Mouse (Mus musculus) neural tube, embryonic 13.5 days (tissue): ENCODE results near the gene Elmo3. TPM values are rescaled to one million over a fixed set of nuclear protein-coding genes. Genes with fewer than 3 reads are reported as not detected.

Experiments
- ATAC-seq: fragments of 200-750 bp; cut with Nextera tagmentation; 2 replicates; pipeline ENCODE4 v1.8.0; 2017; ENCODE audit warnings: low read depth, mild to moderate bottlenecking, moderate TSS enrichment, moderate library complexity
- H3K27ac ChIP-seq: fragments of 300-500 bp; sonication (generic); replicated peaks from 2 replicates; pipeline ENCODE4 v1.5.1; 2015; ENCODE audit warnings: moderate library complexity, mild to moderate bottlenecking, inconsistent platforms
- H3K27me3 ChIP-seq: fragments of 300-500 bp; sonication (generic); 2 replicates; pipeline ENCODE4 v1.6.1; 2015; ENCODE audit warnings: mild to moderate bottlenecking, inconsistent platforms
- H3K36me3 ChIP-seq: fragments of 300-500 bp; sonication (generic); 2 replicates; pipeline ENCODE4 v1.6.1; 2015; ENCODE audit warnings: mild to moderate bottlenecking, inconsistent platforms
- H3K4me1 ChIP-seq: fragments of 300-500 bp; sonication (generic); replicated peaks from 2 replicates; pipeline ENCODE4 v1.6.1; 2015; ENCODE audit warnings: inconsistent platforms
- H3K4me2 ChIP-seq: fragments of 300-500 bp; sonication (generic); 2 replicates; pipeline ENCODE4 v1.6.1; 2015; ENCODE audit warnings: inconsistent platforms, mild to moderate bottlenecking, moderate library complexity
- H3K4me3 ChIP-seq: fragments of 300-500 bp; sonication (generic); 2 replicates; pipeline ENCODE4 v1.5.1; 2015; ENCODE audit warnings: mild to moderate bottlenecking, inconsistent platforms
- H3K9ac ChIP-seq: fragments of 300-500 bp; sonication (generic); 2 replicates; pipeline ENCODE4 v1.6.1; 2015; ENCODE audit warnings: moderate library complexity, mild to moderate bottlenecking, inconsistent platforms
- H3K9me3 ChIP-seq: fragments of 300-500 bp; sonication (generic); 2 replicates; pipeline ENCODE4 v1.6.1; 2016; ENCODE audit warnings: inconsistent platforms
- WGBS: fragments of 180-500 bp; shearing (Covaris S2); methylation state at CpG from one replicate; pipeline ENCODE4 v1.1.7; 2015; 5-methylcytosine and 5-hydroxymethylcytosine counted together
- polyA plus RNA-seq: library from polyadenylated mRNA; unstranded; fragments of >200 nt; fragmentation: Nextera tagmentation; extraction: Ambion mirVana; gene quantifications from 2 replicates; pipeline ENCODE4 v1.2.1, GENCODE M21; 2015

Gene Elmo3
- polyA plus RNA-seq, 1 experiment from 2014 or later: 0.92 TPM

DNA sequence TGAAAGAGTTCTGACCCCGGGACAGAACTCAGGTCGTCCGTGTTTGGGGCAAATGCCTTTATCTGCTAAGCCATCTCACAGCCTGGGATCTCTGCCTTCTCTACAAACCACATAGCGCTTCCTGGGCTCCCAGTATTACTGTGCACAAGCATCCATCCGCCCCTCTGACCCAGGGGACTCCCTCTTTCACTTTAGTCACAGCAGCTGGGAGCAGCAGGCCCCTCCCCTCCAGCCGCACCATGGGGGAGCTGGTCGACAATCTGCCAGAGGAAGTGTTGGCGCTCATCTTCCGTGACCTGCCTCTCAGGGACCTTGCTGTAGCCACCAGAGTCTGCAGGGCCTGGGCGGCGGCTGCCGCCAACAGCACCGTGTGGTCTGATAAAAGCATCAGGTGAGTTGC, 38.6 kb upstream of the Elmo3 start:
- WGBS: 6% methylated on average over 13 of the region's 13 CpGs
- Histone ChIP-seq H3K9me3 (no peaks in the 10 kb centered on the region), H3K27me3 (peaks cover 95% of the 10 kb centered on the region), H3K4me3 (no peak overlapping the region), H3K27ac (no peak overlapping the region), H3K4me2 (no peak overlapping the region), H3K9ac (no peak overlapping the region), H3K36me3 (no peaks in the 10 kb centered on the region), H3K4me1 (peaks cover 45% of the 10 kb centered on the region)
- no peak for ATAC-seq

DNA sequence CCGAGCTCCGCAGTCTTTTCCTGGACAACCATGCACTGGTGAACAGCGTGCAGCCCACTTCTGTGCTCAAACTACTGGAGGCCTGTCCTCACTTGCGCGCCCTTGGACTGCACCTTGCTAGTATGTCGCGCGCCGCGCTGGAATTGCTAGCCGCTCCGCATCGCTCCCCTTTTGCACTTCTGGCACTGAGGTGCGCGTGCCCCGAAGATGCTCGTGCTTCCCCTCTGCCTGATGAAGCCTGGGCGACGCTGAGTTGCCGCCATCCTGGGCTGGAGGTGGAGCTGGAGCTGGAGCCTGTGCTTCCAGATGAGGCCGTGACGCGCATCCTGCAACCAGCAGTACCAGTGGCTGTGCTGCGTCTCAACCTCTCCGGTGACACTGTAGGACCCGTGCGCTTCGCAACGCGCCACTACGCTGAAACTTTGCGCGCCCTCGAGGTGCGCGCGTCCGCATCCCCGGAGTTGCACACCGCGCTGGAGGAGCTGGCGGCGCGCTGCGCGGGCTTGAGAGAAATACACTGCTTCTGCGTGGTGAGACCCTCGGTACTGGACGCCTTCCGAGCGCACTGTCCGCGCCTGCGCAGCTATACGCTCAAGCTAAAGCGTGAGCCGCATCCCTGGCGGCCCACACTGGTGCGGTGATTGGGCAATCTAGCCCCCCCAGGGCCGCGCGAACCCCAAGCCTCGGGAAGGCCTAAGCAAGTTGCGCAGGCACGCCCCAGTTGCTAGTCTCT, 36.9 kb upstream of the Elmo3 start:
- Histone ChIP-seq H3K4me3 (peak overlapping the region; percentile 47), H3K27ac (peak overlapping the region; percentile 67), H3K9me3 (no peaks in the 10 kb centered on the region), H3K9ac (peak overlapping the region; percentile 65), H3K4me2 (peak overlapping the region; percentile 74), H3K27me3 (peaks cover 97% of the 10 kb centered on the region), H3K36me3 (no peaks in the 10 kb centered on the region), H3K4me1 (peaks cover 45% of the 10 kb centered on the region)
- peak; percentile 87 for ATAC-seq
- under 1% methylated on average over 65 of the region's 65 CpGs for WGBS

DNA sequence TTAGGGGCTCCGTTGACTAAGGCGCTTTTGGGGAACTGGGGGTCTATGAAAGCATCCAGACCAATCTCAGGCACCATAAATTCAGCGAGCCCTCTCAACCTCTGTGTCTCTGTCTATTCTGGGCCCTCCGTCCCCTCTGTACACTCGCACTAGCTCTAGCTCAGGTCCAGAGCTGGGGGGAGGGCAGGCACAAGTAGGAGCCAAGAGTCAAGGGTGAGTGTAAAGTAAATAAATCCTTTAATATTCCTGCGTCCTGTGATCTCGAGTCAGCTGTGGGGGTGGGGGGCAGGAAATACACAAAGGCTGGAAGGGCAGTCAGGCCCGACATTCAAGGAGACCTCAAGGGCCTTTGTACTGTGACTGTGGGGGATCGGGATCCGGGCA, 36.3 kb upstream of the Elmo3 start:
- WGBS: under 1% methylated on average over 10 of the region's 10 CpGs
- no peaks in the 10 kb centered on the region for H3K9me3 ChIP-seq
- peaks cover 97% of the 10 kb centered on the region for H3K27me3 ChIP-seq
- H3K4me3 ChIP-seq: peak overlapping the region; percentile 47
- peak overlapping the region; percentile 74 for H3K4me2 ChIP-seq
- ATAC-seq: peak; percentile 41
- no peak overlapping the region for H3K27ac ChIP-seq
- peaks cover 41% of the 10 kb centered on the region for H3K4me1 ChIP-seq
- H3K36me3 ChIP-seq: no peaks in the 10 kb centered on the region
- peak overlapping the region; percentile 65 for H3K9ac ChIP-seq

DNA sequence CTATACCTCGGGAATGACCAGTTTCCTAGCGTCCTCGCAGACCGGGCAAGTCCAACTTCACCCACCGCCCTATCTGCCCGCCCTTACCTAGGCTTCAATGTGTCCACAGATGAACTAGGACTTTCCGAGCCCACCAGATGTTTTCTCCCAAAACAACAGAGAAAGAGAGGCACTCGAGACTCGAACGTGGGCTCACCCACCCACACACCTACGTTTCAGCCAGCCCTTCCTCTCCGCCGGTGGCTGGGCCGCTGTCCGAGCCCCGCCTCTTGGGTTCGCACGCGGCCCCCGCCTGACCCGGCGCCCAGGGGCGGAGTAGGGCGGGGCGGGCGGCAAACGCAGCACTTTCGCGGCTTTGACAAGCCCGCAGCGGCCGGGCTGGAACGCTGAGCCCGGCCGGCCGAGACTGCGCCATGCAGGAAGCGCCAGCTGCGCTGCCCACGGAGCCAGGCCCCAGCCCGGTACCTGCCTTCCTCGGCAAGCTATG, 35.9 kb upstream of the Elmo3 start, which contains the start of gene Hsf4:
Gene Hsf4 (plus strand): TSS at position 341 of the 487 bp plus-strand sequence.
- Histone ChIP-seq H3K9ac (peak within 1 kb of the TSS; percentile 65), H3K36me3 (no peaks in the 10 kb centered on the region), H3K27ac (peak within 1 kb of the TSS; percentile 67), H3K4me3 (peak within 1 kb of the TSS; percentile 47), H3K4me1 (peaks cover 38% of the 10 kb centered on the region), H3K27me3 (peaks cover 99% of the 10 kb centered on the region), H3K9me3 (no peaks in the 10 kb centered on the region), H3K4me2 (peak within 1 kb of the TSS; percentile 74)
- no peak for ATAC-seq
- WGBS: under 1% methylated on average over 42 of the region's 42 CpGs

DNA sequence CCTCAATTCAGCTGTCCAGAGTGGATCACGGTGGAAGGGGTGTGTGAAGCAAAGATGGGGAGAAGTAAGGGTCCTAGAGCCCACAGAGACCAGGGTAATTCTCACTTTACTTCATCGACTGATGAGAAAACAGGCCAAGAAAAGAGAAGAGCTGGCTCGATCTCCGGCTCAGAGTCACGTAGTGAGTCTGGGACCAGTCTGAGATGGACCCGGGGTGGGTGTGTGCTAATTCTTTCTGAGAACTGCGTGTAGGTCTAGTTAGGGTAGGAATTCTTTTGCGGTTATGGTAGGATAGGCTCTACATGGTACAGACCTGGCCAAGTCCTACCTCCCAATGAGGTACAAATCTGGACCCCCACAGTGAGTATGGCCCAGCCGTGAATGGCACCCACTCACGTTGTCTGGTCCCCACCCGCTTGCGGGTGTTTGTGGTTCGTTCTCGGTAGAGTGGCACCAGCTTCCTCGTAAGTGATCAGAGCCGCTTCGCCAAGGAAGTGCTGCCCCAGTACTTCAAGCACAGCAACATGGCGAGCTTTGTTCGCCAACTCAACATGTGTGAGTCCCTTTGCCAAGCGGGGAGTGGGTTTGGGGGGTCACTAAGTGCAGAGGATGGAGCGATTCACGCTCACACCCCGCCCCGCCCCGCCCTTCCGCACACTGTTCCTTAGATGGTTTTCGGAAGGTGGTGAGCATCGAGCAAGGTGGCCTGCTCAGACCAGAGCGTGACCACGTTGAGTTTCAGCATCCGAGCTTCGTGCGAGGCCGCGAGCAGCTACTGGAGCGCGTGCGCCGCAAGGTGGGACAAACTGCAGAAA, 35.1 kb upstream of the Elmo3 start:
- no peak overlapping the region for H3K27ac ChIP-seq
- WGBS: 2% methylated on average over 39 of the region's 39 CpGs
- H3K4me2 ChIP-seq: peak overlapping the region; percentile 74
- no peaks in the 10 kb centered on the region for H3K9me3 ChIP-seq
- no peaks in the 10 kb centered on the region for H3K36me3 ChIP-seq
- H3K27me3 ChIP-seq: peaks cover 99% of the 10 kb centered on the region
- no peak for ATAC-seq
- peak overlapping the region; percentile 47 for H3K4me3 ChIP-seq
- H3K9ac ChIP-seq: peak overlapping the region; percentile 65
- peaks cover 35% of the 10 kb centered on the region for H3K4me1 ChIP-seq

DNA sequence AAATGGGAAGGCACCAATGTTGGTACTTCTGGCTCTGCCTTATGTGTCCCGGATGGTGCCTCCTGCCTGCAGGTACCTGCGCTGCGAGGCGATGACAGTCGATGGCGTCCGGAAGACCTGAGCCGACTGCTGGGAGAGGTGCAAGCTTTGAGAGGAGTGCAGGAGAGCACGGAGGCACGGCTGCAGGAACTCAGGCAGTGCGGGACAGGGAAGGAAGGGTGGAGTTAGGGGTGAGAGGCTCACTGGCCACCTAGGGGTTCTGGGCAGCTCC, 34.5 kb upstream of the Elmo3 start:
- peaks cover 99% of the 10 kb centered on the region for H3K27me3 ChIP-seq
- H3K36me3 ChIP-seq: no peaks in the 10 kb centered on the region
- WGBS: under 1% methylated on average over 11 of the region's 11 CpGs
- H3K9me3 ChIP-seq: no peaks in the 10 kb centered on the region
- H3K4me2 ChIP-seq: peak overlapping the region; percentile 9; the same call in 1 of the 2 replicates
- H3K4me3 ChIP-seq: 0 out of 2 replicates have a peak overlapping the region, but pooled peaks have one; percentile 0
- H3K9ac ChIP-seq: 0 out of 2 replicates have a peak overlapping the region, but pooled peaks have one; percentile 4
- no peak for ATAC-seq
- H3K27ac ChIP-seq: no peak overlapping the region
- peaks cover 41% of the 10 kb centered on the region for H3K4me1 ChIP-seq

DNA sequence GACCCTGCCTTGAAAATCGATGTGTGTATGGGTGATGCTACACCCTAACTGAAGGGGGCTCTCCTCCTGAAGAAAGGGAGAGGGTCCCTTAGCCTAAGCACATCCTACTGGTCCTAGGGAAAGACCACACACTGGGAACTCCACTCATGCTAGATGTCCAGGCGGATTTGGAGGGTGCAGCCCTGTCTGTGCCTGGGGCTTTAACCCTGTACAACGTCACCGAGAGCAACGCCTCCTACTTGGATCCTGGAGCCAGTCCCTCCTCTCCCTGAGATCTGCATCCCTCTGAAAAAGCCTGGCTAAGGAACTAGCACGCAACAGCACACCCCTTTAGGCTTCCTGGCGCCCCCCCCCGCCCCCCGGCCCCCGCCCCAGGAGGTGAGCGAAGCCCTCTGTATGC, 30.0 kb upstream of the Elmo3 start:
- peaks cover 99% of the 10 kb centered on the region for H3K27me3 ChIP-seq
- 5% methylated on average over 11 of the region's 11 CpGs for WGBS

DNA sequence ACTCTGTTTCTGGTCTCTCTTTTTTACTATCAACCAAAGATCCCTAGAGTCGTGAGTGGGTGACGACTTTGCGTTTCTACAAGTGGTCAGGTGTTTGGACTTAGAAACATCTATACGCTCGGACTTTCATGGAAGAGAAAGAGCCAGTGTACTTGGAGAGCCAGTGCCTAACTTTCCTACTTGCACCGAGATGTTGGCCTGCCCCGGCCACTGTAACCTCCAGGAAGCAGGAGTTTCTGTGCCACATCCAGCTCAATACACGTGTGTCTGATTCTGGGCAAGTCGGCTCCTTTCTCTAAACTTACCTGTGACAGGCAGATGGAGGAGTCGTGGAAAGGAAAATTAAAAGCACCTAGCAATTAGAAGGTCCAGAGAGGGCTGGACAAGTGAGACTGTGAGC, 29.6 kb upstream of the Elmo3 start, which contains the start of gene Nol3:
Gene Nol3 (plus strand): TSS at position 301 of the 400 bp plus-strand sequence.
- peak within 1 kb of the TSS; percentile 77 for H3K4me2 ChIP-seq
- H3K27ac ChIP-seq: no peak within 1 kb of the TSS
- peak within 1 kb of the TSS; percentile 45 for H3K4me3 ChIP-seq
- H3K9ac ChIP-seq: peak within 1 kb of the TSS; percentile 75
- no peak for ATAC-seq
- H3K4me1 ChIP-seq: peaks cover 38% of the 10 kb centered on the region
- 2% methylated on average over 10 of the region's 10 CpGs for WGBS
- H3K27me3 ChIP-seq: peaks cover 99% of the 10 kb centered on the region
- H3K9me3 ChIP-seq: no peaks in the 10 kb centered on the region
- H3K36me3 ChIP-seq: peaks cover 11% of the 10 kb centered on the region; the same call in 1 of the 2 replicates

More for the DNA sequence above, 30.0 kb upstream of the Elmo3 start:
- H3K4me2 ChIP-seq: peak overlapping the region; percentile 77
- H3K4me1 ChIP-seq: peaks cover 43% of the 10 kb centered on the region
- H3K27ac ChIP-seq: no peak overlapping the region
- no peak overlapping the region for H3K4me3 ChIP-seq
- H3K9me3 ChIP-seq: no peaks in the 10 kb centered on the region
- no peak overlapping the region for H3K9ac ChIP-seq
- H3K36me3 ChIP-seq: peaks cover 8% of the 10 kb centered on the region; the same call in 1 of the 2 replicates
- ATAC-seq: no peak

DNA sequence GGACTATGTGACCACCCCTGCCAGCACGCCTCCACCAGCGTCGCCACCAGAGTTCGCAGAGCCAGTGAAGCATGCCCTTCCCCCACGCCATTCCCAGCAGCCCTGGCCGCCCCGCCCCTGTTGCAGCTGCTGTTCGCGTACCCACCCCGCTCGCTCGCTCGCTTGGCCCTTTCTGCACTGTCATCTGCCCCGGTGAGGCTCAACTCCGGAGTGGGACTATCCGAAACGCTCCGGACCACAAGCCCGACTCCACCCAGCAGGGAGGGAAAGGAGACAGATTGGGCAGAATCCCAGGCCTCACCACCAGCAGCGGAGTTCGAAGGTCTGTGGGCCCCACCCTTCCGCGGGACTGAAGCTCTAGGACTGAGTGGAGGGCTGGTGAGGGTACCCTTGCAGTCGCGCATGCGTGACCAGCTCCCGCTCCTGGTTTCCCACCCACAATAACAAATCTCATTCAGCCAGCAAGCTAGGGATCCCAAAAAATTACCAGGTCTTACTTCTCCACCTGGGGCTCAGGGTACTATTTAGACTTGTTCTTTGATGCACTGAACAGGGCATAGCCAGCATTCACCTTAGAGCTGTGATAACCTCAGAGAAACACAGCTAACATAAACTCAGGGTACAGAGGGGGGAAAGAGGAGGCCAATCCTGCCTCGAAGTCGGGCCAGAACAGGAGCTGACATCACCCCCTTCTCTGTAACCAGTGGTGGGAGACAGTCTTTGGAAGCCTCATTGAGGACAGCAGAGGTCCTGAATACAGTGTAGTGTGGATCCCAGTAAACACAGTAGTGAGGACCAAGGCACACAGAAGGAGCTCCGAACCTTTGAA, 28.9 kb upstream of the Elmo3 start:
- Histone ChIP-seq H3K36me3 (peaks cover 15% of the 10 kb centered on the region), H3K27ac (no peak overlapping the region), H3K4me1 (peaks cover 34% of the 10 kb centered on the region), H3K4me3 (peak overlapping the region; percentile 45), H3K9ac (peak overlapping the region; percentile 75), H3K9me3 (no peaks in the 10 kb centered on the region), H3K27me3 (peaks cover 92% of the 10 kb centered on the region), H3K4me2 (peak overlapping the region; percentile 77)
- ATAC-seq: peak; percentile 73
- 2% methylated on average over 30 of the region's 30 CpGs for whole genome bisulfite sequencing

DNA sequence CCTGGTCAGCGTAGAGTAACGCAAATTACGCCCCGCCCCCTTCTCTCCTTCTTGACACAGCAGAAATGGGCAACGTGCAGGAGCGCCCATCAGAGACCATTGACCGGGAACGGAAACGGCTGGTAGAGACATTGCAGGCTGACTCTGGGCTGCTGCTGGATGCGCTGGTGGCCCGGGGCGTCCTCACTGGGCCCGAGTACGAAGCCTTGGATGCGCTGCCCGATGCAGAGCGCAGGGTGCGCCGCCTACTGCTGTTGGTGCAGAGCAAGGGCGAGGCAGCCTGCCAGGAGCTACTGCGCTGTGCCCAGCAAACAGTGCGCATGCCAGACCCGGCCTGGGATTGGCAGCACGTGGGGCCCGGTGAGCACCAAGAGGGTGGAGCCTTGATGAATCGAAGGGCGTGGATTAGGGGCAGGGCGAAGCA, 26.5 kb upstream of the Elmo3 start:
- H3K36me3 ChIP-seq: peaks cover 39% of the 10 kb centered on the region
- no peak overlapping the region for H3K27ac ChIP-seq
- H3K4me1 ChIP-seq: peaks cover 34% of the 10 kb centered on the region
- ATAC-seq: peak; percentile 58; the same call in 1 of the 2 replicates
- WGBS: 2% methylated on average over 28 of the region's 28 CpGs
- H3K4me2 ChIP-seq: peak overlapping the region; percentile 50
- peaks cover 72% of the 10 kb centered on the region for H3K27me3 ChIP-seq
- no peaks in the 10 kb centered on the region for H3K9me3 ChIP-seq
- peak overlapping the region; percentile 17 for H3K4me3 ChIP-seq
- H3K9ac ChIP-seq: peak overlapping the region; percentile 31; the same call in 1 of the 2 replicates

DNA sequence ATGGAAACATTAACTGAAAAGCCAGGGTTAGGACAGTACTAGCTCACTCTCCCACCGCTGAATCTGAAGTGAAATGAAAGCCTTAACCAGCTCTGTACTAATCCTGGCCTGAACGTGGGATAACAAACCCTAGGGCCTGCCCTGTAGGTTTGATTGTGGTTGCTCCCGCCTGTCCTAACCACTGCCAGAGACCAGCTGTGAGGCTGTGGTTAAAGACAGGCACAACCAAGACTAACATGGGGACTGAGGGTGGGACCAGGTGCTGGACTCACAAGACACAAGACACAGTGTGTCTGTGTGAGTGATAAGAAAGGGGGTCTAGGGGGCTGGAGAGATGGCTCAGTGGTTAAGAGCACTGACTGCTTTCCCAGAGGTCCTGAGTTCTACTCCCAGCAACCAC, 24.8 kb upstream of the Elmo3 start:
- Histone ChIP-seq H3K4me3 (no peak overlapping the region), H3K4me1 (peaks cover 37% of the 10 kb centered on the region), H3K27ac (no peak overlapping the region), H3K9me3 (no peaks in the 10 kb centered on the region), H3K27me3 (peaks cover 56% of the 10 kb centered on the region), H3K36me3 (peaks cover 51% of the 10 kb centered on the region), H3K4me2 (no peak overlapping the region), H3K9ac (no peak overlapping the region)
- WGBS: 70% methylated on average over 3 of the region's 3 CpGs
- no peak for ATAC-seq
